Mouse (Mus musculus) heart, postnatal 0 days (tissue): Measurements from ENCODE around the gene Nmb. TPM values are rescaled to one million over a fixed set of nuclear protein-coding genes. Genes with fewer than 3 reads are reported as not detected.
A peak's percentile ranks its signal among the peaks of the same experiment; 100 is the strongest.

Source experiments
- ATAC-seq: fragments of 200-750 bp; cut with Nextera tagmentation; 2 replicates; pipeline ENCODE4 v1.8.0; 2017; ENCODE audit warnings: low read depth, moderate number of reproducible peaks, moderate library complexity; ENCODE audit not compliant: insufficient read depth
- DNase-seq: peaks from one replicate; pipeline ENCODE4 v3.0.0-alpha.2; 2016; ENCODE audit warnings: low spot score
- H3K27ac ChIP-seq: fragments of 300-500 bp; sonication (generic); 2 replicates; pipeline ENCODE4 v1.5.1; 2014; ENCODE audit warnings: low read depth, mild to moderate bottlenecking
- H3K27me3 ChIP-seq: fragments of 300-500 bp; sonication (generic); 2 replicates; pipeline ENCODE4 v1.6.1; 2014; ENCODE audit warnings: low read length, mixed read lengths; ENCODE audit not compliant: control insufficient read depth, insufficient read depth
- H3K36me3 ChIP-seq: fragments of 300-500 bp; sonication (generic); replicated peaks from 2 replicates; pipeline ENCODE4 v1.6.1; 2014; ENCODE audit warnings: low read length, mixed read lengths; ENCODE audit not compliant: control insufficient read depth, insufficient read depth
- H3K4me1 ChIP-seq: fragments of 300-500 bp; sonication (generic); 2 replicates; pipeline ENCODE4 v1.6.1; 2014; ENCODE audit warnings: antibody characterized with exemption; ENCODE audit not compliant: control insufficient read depth, insufficient read depth
- H3K4me2 ChIP-seq: fragments of 300-500 bp; sonication (generic); 2 replicates; pipeline ENCODE4 v1.6.1; 2014; ENCODE audit warnings: low read depth, mild to moderate bottlenecking, low read length, moderate library complexity
- H3K4me3 ChIP-seq: fragments of 300-500 bp; sonication (generic); 2 replicates; pipeline ENCODE4 v1.5.1; 2014; ENCODE audit warnings: low read depth, low read length
- H3K9ac ChIP-seq: fragments of 300-500 bp; sonication (generic); replicated peaks from 2 replicates; pipeline ENCODE4 v1.6.1; 2014; ENCODE audit warnings: low read depth, low read length, mixed read lengths
- H3K9me3 ChIP-seq: fragments of 300-500 bp; sonication (generic); replicated peaks from 2 replicates; pipeline ENCODE4 v1.6.1; 2016; ENCODE audit warnings: low read length; ENCODE audit not compliant: control insufficient read depth
- CTCF ChIP-seq: IDR thresholded peaks from 2 replicates; pipeline ENCODE4 v1.5.1; 2016; ENCODE audit warnings: antibody characterized with exemption, control low read depth, low read depth
- EP300 ChIP-seq: IDR thresholded peaks from 2 replicates; pipeline ENCODE4 v1.6.1; 2016; ENCODE audit warnings: antibody characterized with exemption, low read depth
- WGBS: fragments of 180-500 bp; shearing (Covaris S2); extraction: QIAGEN DNeasy Blood & Tissue Kit; methylation state at CpG from one replicate; pipeline ENCODE4 v1.1.7; 2014; 5-methylcytosine and 5-hydroxymethylcytosine counted together
- polyA plus RNA-seq: library from polyadenylated mRNA; unstranded; fragments of >200 nt; fragmentation: Nextera tagmentation; extraction: Ambion mirVana; gene quantifications from 2 replicates; pipeline ENCODE4 v1.2.1, GENCODE M21; 2015
- total RNA-seq: library from RNA; depleted of rRNA; stranded (reverse); fragments of >200 nt; gene quantifications from 2 replicates; pipeline ENCODE4 v1.2.3, GENCODE M21; 2014; ENCODE audit warnings: low replicate concordance

The Nmb gene
- total and polyA plus RNA-seq, 2 experiments from 2014 or later = 4.4 to 5.5 TPM

DNA sequence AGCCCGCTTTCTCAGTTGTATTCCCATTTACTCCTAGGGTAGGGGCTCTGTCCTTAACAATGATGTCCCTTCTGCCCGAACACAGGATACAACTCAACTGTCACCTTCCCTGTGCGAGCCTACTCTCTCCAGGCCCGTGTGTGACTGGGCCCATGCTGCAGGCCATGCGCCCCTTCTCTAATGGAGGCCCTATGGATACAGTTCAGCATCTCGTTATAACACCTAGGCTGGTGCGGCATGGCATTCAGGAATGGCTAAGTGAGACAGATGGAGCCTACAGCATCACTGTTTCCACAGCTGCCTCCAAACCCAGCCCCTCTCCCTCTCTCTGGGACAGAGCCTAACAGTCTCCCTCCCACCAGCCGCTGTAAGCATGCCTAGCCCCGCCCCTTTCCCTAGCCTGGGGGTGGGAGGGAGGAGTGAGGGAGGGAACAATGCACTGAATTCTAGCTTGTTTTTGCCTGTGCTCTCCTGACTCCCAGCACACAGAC is 15.8 kb downstream of the Nmb start:
- no peaks in the 10 kb centered on the region for H3K27me3 ChIP-seq
- H3K27ac ChIP-seq = peak overlapping the region; percentile 78
- no peaks in the 10 kb centered on the region; the same call in 1 of the 2 replicates for H3K4me1 ChIP-seq
- no peak overlapping the region for H3K9ac ChIP-seq
- no peaks in the 10 kb centered on the region for H3K9me3 ChIP-seq
- H3K4me3 ChIP-seq = no peak overlapping the region
- no peak for TF ChIP-seq CTCF
- no peak for TF ChIP-seq EP300
- peak; percentile 76 for ATAC-seq
- DNase-seq = peak; percentile 70
- H3K36me3 ChIP-seq = peaks cover 33% of the 10 kb centered on the region
- WGBS = 39% methylated on average over 9 of the region's 9 CpGs
- H3K4me2 ChIP-seq = no peak overlapping the region

GRCm38 (mm10) chr7:80888595-80888994 is 16.3 kb downstream of the Nmb start:
- DNase-seq (no peak), ATAC-seq (no peak)
- Histone ChIP-seq H3K9ac (no peak overlapping the region), H3K27ac (peak overlapping the region; percentile 78), H3K9me3 (no peaks in the 10 kb centered on the region), H3K36me3 (peaks cover 30% of the 10 kb centered on the region), H3K4me1 (no peaks in the 10 kb centered on the region; the same call in 1 of the 2 replicates), H3K27me3 (no peaks in the 10 kb centered on the region), H3K4me3 (no peak overlapping the region), H3K4me2 (no peak overlapping the region)
- 66% methylated on average over 7 of the region's 7 CpGs for WGBS
- TF ChIP-seq EP300 (no peak), CTCF (no peak)

DNA sequence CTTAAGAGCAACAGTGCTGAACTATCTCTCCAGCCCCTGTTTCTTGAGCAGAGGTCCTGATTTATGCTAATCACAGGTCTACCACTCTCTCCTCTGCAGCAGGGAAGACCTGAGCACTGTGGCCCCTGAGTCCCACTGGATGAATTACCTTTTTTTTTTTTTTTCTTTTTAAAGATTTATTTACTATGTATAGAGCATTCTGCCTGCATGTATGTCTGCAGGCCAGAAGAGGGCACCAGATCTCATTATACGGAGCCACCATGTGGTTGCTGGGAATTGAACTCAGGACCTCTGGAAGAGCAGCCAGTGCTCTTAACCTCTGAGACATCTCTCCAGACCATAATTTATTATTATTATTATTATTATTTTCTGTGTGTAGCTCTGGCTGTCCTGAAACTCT is 19.2 kb downstream of the Nmb start:
- no peak overlapping the region for H3K4me3 ChIP-seq
- H3K9me3 ChIP-seq = no peaks in the 10 kb centered on the region
- no peaks in the 10 kb centered on the region for H3K27me3 ChIP-seq
- no peak overlapping the region for H3K4me2 ChIP-seq
- DNase-seq = no peak
- TF ChIP-seq CTCF (peak; percentile 55), EP300 (no peak)
- 0 out of 2 replicates have a peak, but pooled peaks cover 1% of the 10 kb centered on the region for H3K36me3 ChIP-seq
- no peak for ATAC-seq
- WGBS = 30% methylated on average over 1 of the region's 1 CpGs
- H3K9ac ChIP-seq = no peak overlapping the region
- no peak overlapping the region for H3K27ac ChIP-seq
- H3K4me1 ChIP-seq = peaks cover 5% of the 10 kb centered on the region; the same call in 1 of the 2 replicates

DNA sequence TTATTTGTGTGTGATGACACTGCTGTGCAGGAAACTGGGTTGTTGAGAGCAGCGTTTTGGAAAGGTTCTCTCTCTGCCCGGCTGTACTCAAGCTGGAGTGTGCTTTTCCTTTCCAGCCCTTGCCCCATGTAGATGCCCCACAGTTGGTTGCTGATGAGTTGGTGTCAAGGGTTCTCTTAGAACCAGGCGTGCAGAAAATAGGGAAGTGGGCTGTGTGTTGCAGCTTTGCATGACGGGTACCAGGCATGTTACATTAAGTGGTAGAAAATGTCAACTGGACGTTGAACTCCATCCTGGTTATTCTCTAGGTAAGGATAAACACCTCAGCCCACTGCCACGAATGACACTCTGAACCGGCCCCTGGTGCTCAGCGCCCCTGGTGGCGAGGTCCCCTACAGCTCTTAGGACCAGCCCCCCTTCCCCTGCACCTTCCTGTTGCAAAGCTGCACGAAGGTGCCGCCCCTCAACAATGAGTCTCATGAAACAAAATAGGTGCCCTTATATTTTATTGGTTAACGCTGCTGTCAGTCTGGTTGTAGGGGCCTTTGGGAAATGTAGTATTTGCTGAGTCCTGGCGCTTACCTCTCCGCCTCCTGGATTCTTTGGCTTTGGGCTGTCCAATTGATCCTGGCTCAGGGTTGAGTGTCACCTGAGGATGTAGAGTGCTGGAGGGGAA is 21.9 kb downstream of the Nmb start:
- no peaks in the 10 kb centered on the region for H3K36me3 ChIP-seq
- no peaks in the 10 kb centered on the region for H3K9me3 ChIP-seq
- TF ChIP-seq CTCF = peak; percentile 58
- no peak for TF ChIP-seq EP300
- no peak overlapping the region for H3K27ac ChIP-seq
- no peak overlapping the region for H3K9ac ChIP-seq
- peak; percentile 79 for DNase-seq
- H3K4me2 ChIP-seq = peak overlapping the region; percentile 49
- peaks cover 5% of the 10 kb centered on the region; the same call in 1 of the 2 replicates for H3K4me1 ChIP-seq
- peak overlapping the region; percentile 6; the same call in 1 of the 2 replicates for H3K4me3 ChIP-seq
- H3K27me3 ChIP-seq = no peaks in the 10 kb centered on the region
- WGBS = 19% methylated on average over 14 of the region's 14 CpGs
- ATAC-seq = peak; percentile 92

- Histone ChIP-seq H3K4me1 (no peaks in the 10 kb centered on the region), H3K27me3 (no peaks in the 10 kb centered on the region), H3K9ac (no peak overlapping the region), H3K27ac (no peak overlapping the region), H3K9me3 (no peaks in the 10 kb centered on the region), H3K36me3 (peaks cover 54% of the 10 kb centered on the region), H3K4me3 (no peak overlapping the region), H3K4me2 (no peak overlapping the region)
- ATAC-seq (no peak), DNase-seq (no peak)
- TF ChIP-seq EP300 (no peak), CTCF (no peak)
- 70% methylated on average over 37 of the region's 37 CpGs for WGBS
Measured at GRCm38 (mm10) chr7:80875727-80876126, 29.1 kb downstream of the Nmb start.
